Mouse (Mus musculus) layer of hippocampus, adult 2 months (tissue): ENCODE results near the gene Zan. TPM values are rescaled to one million over a fixed set of nuclear protein-coding genes. Genes with fewer than 3 reads are reported as not detected.

Experiments
- DNase-seq, 2 experiments: peaks; one replicate each; pipeline ENCODE4 v3.0.0; 2022; ENCODE audit warnings: low spot score in 2 of 2
- H3K27ac ChIP-seq: fragments of 200-600 bp; 2 replicates; pipeline ENCODE4 v1.8.1; 2022
- H3K4me3 ChIP-seq: fragments of 200-600 bp; 2 replicates; pipeline ENCODE4 v1.8.1; 2022; ENCODE audit warnings: mild to moderate bottlenecking
- CTCF ChIP-seq: fragments of 200-600 bp; conservative IDR thresholded peaks from 2 replicates; pipeline ENCODE4 v1.8.1; 2022; ENCODE audit warnings: antibody characterized with exemption, mild to moderate bottlenecking, moderate library complexity
- total RNA-seq, 2 experiments: library from RNA; stranded (reverse); gene quantifications; 2 replicates each; pipeline ENCODE4 v1.2.3; 2021

Zan gene
- total RNA-seq, 2 experiments from 2014 or later: 0.36 to 0.49 TPM

DNA sequence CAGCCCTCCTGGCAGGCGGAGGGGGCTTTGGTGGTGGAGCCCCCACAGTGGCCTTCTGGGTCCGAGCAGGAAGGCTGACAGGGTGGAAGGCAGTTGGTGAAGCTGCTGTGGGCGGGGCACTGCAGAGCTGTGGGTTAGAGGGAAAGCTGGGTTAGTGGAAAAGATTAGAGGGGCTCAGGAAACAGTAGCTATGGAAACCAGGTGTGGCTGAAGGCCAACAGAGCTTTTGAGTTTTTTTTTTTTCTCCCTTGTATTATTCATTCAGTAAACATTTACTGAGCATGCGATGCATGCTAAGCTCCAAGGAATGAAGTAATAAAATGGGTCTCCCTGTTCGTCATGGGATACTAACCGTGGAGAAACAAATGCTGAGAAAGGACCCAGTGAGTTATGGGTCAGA lies 51.2 kb downstream of the Zan start:
- DNase-seq: no peak
- no peak for TF ChIP-seq CTCF
- no peak overlapping the region for H3K27ac ChIP-seq
- H3K4me3 ChIP-seq: no peak overlapping the region

DNA sequence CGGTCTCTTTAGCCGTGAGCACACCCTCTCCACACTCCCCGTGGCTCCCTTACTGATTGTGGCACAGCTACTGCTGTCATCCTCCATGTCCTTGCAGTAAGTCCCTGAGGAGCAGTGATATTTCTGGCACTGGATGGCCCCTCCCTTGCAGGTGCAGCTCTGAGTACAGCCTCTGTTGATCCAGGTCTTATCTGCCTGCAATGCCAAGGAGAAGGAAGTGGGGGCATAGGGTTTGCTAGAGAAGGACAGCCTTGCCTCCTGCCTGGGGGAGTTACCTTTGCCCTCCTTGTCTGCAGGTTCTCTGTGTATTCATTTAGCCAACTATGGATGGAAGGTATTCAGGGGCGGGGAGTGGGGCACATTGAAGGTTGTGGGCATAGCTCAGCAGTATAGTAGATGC lies 57.0 kb downstream of the Zan start:
- TF ChIP-seq CTCF: no peak
- no peak overlapping the region for H3K4me3 ChIP-seq
- H3K27ac ChIP-seq: no peak overlapping the region
- DNase-seq: no peak

DNA sequence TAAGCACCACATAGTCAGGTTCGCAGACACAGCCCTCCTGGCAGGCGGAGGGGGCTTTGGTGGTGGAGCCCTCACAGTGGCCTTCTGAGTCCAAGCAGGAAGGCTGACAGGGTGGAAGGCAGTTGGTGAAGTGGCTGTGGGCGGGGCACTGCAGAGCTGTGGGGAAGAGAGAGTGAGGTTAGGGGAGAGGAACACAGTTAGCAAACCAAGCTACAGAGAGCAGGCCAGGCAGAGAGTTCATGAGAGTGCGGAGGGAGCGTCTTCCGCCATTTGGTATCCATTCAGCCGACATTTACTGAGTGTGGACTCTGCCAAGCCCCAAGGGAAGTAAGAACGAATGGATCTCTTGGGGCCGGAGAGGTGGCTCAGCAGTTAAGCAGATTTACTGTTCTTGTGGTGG lies 57.8 kb downstream of the Zan start:
- no peak for DNase-seq

DNA sequence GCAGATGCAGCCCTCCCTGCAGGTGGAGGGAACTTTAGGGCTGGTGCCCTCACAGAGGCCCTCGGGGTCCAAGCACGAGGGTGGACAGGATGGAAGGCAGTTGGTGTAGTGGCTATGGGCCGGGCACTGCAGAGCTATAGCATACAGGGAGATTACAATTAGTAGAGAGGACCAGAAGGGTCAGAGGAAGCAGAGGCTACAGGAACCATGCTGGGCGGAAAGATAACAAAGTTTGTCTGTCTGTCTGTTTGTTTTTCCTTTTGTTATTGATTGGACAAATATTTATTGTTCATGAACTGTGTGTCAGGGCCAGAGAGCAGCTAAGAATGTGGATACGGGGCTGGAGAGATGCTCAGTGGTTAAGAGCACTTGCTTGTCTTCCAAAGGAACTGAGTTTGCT lies 62.6 kb downstream of the Zan start:
- Histone ChIP-seq H3K27ac (no peak overlapping the region), H3K4me3 (no peak overlapping the region)
- no peak for DNase-seq
- TF ChIP-seq CTCF: no peak

More for the DNA sequence above, 57.8 kb downstream of the Zan start:
- TF ChIP-seq CTCF: no peak
- Histone ChIP-seq H3K27ac (no peak overlapping the region), H3K4me3 (no peak overlapping the region)

DNA sequence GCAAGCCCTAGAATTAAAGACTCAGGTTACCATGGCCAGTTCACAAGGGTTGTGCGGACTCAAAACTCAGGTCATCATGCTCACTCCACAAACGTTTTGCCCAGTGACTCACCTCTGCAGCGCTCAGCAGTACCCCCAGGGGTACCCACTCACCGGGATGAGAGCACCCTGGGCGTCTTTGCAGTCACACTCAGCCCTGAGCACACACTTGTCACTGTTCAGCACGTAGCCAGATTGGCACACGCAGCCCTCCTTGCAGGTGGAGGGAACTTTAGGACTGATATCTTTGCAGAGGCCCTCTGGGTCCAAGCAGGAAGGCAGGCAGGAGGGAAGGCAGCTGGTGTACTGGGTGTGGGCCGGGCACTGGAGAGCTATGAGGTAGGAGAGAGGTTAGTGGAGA lies 65.6 kb downstream of the Zan start:
- Histone ChIP-seq H3K27ac (no peak overlapping the region), H3K4me3 (no peak overlapping the region)
- TF ChIP-seq CTCF: no peak
- DNase-seq: no peak

DNA sequence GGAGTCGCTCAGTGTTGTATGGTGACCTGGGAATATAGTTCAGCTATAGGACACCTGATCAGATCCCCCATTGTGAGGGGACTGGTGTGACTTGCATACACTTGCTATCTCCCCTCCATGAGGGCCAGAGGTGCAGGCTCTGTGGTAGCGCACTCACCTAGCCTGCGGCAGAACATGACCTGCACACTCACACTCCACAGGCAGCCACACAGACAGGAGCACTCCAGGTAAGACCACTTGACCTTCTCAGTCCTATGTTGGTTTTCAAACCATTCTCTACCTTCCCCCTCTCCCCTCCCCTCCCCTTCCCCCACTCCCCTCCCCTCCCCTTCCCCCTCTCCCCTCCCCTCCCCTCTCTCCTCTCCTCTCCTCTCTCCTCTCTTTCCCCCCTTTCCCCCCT lies 66.3 kb downstream of the Zan start:
- Histone ChIP-seq H3K27ac (no peak overlapping the region), H3K4me3 (no peak overlapping the region)
- no peak for DNase-seq
- TF ChIP-seq CTCF: no peak

DNA sequence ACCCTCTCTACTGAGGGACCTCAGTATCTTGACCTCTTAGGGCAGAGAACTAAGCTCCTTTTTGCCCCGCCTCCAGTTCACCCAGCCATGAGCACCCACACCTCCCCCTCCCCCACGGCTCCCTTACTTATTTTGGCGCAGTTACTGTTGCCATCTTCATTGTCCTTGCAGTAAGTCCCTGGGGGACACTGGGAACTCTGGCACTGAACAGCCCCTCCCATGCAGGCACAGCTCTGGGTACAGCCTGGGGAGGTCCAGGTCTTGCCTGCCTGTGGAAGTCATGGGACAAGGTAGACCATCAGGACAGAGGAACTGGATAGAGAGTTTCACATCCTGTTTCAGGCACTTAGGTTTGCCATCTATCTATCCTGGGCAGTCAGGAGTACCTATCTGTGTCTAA lies 66.8 kb downstream of the Zan start:
- no peak for DNase-seq
- no peak for TF ChIP-seq CTCF
- Histone ChIP-seq H3K27ac (peak overlapping the region; percentile 32; the same call in 1 of the 2 replicates), H3K4me3 (no peak overlapping the region)

DNA sequence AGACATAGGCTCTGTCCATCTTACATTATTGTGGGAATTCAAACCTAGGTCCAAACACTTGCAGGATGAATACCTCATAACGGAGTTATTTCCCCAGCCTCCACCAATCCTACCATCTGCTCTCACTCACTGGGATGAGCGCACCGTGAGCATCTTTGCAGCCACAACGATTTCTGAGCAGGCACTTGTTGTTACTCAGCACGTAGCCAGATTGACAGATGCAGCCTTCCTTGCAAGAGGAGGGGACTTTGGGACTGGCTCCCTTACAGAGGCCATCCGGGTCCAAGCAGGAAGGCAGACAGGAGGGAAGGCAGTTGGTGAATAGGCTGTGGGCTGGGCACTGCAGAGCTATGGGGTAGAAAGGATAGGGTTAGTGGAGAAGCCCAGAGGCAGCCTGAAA lies 67.4 kb downstream of the Zan start:
- Histone ChIP-seq H3K27ac (peak overlapping the region; percentile 32; the same call in 1 of the 2 replicates), H3K4me3 (no peak overlapping the region)
- DNase-seq: peak; percentile 24 to 32
- no peak for TF ChIP-seq CTCF

DNA sequence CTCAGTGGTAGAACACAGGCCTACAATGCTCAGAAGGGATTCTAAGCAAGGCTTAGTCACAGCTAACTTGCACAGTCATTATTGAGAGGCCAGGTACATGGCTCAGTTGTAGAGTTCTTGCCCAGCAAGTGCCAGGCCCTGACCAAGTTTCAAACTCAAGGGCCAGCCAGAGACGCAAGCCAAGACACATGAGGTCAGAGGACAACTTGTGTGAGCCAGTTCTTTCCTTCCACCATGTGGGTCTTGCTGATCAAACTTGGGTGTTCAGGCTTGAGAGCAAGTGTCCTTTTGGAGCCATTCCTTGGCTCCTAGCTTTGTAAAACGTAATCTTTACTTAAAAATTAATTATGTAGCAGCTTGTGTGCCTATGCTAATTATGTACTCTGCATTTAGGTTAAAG lies 72.8 kb downstream of the Zan start:
- 0 out of 2 replicates have a peak overlapping the region, but pooled peaks have one; percentile 77 for H3K27ac ChIP-seq
- DNase-seq: no peak
- H3K4me3 ChIP-seq: no peak overlapping the region
- no peak for TF ChIP-seq CTCF

DNA sequence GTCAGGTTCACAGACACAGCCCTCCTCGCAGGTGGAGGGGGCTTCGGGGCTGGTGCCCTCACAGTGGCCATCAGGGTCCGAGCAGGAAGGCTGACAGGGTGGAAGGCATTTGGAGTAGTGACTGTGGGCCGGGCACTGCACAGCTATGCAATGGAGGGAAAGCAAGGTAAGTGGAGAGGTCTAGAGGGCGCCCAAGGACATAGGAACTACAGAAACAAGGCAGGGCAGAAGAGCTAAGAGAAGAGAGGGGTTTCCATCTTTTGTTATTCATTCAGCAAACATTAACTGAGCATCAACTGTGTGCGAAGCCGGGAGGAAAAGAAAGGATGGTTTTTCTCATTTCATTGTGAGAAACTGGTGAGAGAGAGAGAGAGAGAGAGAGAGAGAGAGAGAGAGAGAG lies 82.4 kb downstream of the Zan start:
- Histone ChIP-seq H3K27ac (no peak overlapping the region), H3K4me3 (no peak overlapping the region)
- peak; percentile 13; the same call in 1 of the 2 replicates for TF ChIP-seq CTCF
- DNase-seq: no peak

DNA sequence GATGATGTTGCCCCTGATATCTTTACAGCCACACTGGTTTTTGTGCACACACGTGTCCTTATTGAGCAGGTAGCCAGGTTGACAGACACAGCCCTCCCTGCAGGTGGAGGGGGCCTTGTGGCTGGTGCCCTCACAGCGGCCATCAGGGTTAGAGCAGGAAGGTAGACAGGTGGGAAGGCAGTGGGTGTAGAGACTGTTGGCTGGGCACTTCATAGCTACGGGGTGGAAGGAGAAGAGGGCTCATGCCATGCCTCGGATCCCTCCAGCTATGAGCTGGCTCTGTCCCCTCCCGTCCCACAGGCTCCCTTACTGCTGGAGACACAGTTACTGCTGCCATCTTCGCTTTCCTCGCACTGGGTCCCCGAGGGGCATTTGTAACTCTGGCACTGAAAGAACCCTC lies 85.2 kb downstream of the Zan start:
- no peak overlapping the region for H3K27ac ChIP-seq
- H3K4me3 ChIP-seq: no peak overlapping the region
- TF ChIP-seq CTCF: no peak
- DNase-seq: no peak

DNA sequence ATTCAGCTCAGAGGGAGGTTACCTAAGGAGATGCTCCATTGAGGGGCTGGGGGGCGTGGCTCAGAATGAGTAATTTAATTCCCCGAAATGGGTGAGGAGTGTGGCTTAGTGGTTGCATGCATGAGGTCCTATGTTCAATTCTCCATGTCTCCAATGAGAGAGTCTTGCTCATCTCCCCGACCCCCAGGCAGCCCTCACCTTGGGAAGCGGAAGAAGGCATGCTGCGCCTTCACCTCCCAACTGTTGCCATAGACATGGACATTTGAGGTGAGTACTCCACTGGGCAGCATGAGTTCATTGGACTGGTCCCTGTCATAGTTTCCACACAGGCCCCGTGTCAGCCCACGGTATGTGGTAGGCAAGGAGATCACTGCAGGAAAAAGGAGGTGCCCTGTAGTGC lies 90.2 kb downstream of the Zan start:
- no peak for TF ChIP-seq CTCF
- no peak overlapping the region for H3K27ac ChIP-seq

DNA sequence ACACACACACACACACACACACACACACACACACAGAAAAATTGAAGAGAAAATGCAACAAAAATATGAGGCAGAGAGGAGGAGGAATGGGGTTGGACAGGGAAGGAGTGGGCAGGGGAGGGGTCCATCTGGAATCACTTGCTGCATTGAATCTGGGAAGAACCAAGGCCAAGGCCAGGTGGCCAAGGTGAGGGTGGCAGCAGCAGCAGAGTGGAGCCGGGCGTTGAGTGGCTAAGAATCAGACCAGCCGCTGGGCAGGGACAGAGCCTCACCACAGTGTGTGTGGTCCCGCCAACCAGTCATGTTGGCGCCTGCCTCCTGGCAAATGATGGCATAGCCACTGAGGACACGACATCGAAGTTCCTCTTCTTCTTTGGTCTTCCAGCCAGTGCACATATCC lies 93.4 kb downstream of the Zan start:
- no peak for TF ChIP-seq CTCF

More for the DNA sequence above, 90.2 kb downstream of the Zan start:
- no peak overlapping the region for H3K4me3 ChIP-seq
- no peak for DNase-seq

DNA sequence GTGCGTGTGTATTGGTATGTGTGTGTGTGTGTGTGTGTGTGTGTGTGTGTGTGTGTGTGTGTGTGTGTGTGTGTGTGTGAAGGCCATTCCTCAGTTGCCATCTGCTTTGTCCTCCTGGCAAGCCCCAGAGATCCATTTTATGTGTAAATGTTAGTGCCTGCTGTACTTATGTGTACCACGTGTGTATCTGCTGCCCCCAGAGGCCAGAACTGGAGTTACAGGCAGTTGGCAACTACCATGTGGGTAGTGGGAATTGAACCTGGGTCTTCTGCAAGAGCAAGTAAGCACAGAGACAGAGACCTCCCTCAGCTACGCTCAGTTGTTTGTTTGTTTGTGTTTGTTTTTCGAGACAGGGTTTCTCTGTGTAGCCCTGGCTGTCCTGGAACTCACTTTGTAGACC lies 95.7 kb downstream of the Zan start:
- H3K4me3 ChIP-seq: no peak overlapping the region

More for the DNA sequence above, 93.4 kb downstream of the Zan start:
- no peak overlapping the region for H3K27ac ChIP-seq
- H3K4me3 ChIP-seq: no peak overlapping the region
- no peak for DNase-seq

DNA sequence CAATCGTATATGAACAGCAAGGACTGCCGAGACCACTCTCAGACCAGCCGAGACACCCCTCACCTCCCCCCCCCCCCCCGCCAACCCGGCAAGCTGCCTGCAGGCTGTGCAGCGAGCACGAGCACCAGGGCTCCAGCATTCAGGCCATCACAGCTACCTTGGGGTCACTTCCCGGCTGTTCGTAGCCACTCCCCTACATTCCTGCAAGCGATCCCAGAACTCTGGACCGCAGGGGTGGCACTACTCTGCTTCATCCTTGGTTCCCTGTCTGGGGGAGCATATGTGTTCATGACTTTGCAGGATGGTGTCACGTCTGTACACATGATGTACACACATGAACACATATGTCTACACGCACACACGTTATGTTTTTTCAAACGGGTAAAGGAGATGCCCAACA lies 99.3 kb downstream of the Zan start:
- no peak for DNase-seq
- H3K4me3 ChIP-seq: no peak overlapping the region
- H3K27ac ChIP-seq: no peak overlapping the region
- TF ChIP-seq CTCF: no peak

More for the DNA sequence above, 95.7 kb downstream of the Zan start:
- no peak overlapping the region for H3K27ac ChIP-seq
- peak; percentile 77 for TF ChIP-seq CTCF
- peak in 1 of 2 experiments; percentile 50 for DNase-seq
